Mouse (Mus musculus) ES-Bruce4 (cell line): ENCODE data around the gene BC030867.

Source experiments
- CTCF ChIP-seq: IDR thresholded peaks from one replicate; pipeline ENCODE4 v1.8.1; 2011; ENCODE audit warnings: low read depth, low read length
- EP300 ChIP-seq: IDR thresholded peaks from 2 replicates; pipeline ENCODE4 v1.6.1; 2011; ENCODE audit warnings: low read depth, low read length; ENCODE audit not compliant: insufficient read depth
- POLR2A ChIP-seq: IDR thresholded peaks from one replicate; pipeline ENCODE4 v1.8.1; 2011; ENCODE audit warnings: low read length; ENCODE audit not compliant: insufficient read depth

GRCm38 (mm10) chr11:102246273-102246635 is 2.4 kb upstream of the BC030867 start:
- TF ChIP-seq CTCF (no peak), POLR2A (no peak), EP300 (no peak)
